Mouse (Mus musculus): ENCODE measurements around the gene Ltbp4. TPM values are rescaled to one million over a fixed set of nuclear protein-coding genes. Genes with fewer than 3 reads are reported as not detected.

The Ltbp4 gene
- polyA plus RNA-seq, 1 experiment from 2014 or later = 5.8 TPM

DNA sequence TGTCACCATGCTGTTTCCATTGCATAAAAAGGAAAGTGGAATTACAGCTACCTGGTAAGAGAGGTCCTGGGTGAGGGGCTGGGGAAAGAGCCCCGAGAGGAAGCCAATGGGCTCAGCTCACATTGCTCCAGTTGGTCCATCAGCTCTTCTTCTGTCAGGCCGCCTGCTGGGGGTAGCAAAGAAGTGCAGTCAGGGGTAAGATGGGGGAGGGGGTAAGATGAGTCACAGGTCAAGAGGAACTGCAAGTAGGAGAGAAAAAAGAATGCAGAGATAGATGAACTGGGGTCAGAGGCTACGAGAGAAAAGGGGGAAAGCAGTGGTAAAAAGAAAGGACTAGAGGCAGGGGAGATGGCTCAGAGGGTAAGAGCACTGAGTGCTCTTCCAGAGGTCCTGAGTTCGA, 5.1 kb upstream of the Ltbp4 start:
- no peaks in the 10 kb centered on the region for H3K9me3 ChIP-seq (ENCODE audit: control insufficient read depth, low read length)
- no peak overlapping the region for H3K4me3 ChIP-seq (ENCODE audit: low read depth, low read length)
- no peak overlapping the region for H3K9ac ChIP-seq (ENCODE audit: low read length)
- H3K4me2 ChIP-seq = no peak overlapping the region
- WGBS = 30% methylated on average over 4 of the region's 4 CpGs
- peaks cover 1% of the 10 kb centered on the region for H3K4me1 ChIP-seq (ENCODE audit: control insufficient read depth, insufficient read depth, low read length)
- ATAC-seq (ENCODE audit: low FRiP score) (no peak), DNase-seq (ENCODE audit: low spot score, missing footprints) (no peak)
- peaks cover 7% of the 10 kb centered on the region; the same call in 1 of the 2 replicates for H3K36me3 ChIP-seq (ENCODE audit: control insufficient read depth, insufficient read depth, low read length)
- peaks cover 13% of the 10 kb centered on the region for H3K27me3 ChIP-seq (ENCODE audit: control insufficient read depth, insufficient read depth, low read length)
- H3K27ac ChIP-seq (ENCODE audit: low read depth, low read length) = no peak overlapping the region

DNA sequence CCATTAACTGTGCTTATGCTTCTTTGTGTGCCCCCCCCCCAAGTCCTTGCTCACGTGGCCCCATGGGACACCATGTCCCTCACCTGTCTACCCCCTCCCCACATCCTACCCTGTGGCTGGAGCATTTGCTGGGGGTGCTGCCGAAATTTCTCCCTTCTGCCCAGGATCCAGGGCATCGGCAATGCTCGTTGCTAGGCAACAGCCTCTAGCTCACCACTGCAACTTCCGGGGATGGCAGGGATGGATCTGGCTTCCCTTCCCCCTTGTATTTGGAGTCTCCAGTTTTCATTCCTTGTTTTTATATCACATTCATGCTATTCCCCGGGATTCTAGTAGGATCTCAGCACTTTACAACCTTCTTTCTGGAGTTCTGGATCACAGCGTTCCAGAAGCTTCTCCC, 2.0 kb upstream of the Ltbp4 start:
- peak overlapping the region; percentile 13; the same call in 1 of the 2 replicates for H3K4me2 ChIP-seq
- peaks cover 29% of the 10 kb centered on the region for H3K27me3 ChIP-seq (ENCODE audit: control insufficient read depth, insufficient read depth, low read length)
- peaks cover 18% of the 10 kb centered on the region for H3K4me1 ChIP-seq (ENCODE audit: control insufficient read depth, insufficient read depth, low read length)
- no peak overlapping the region for H3K27ac ChIP-seq (ENCODE audit: low read depth, low read length)
- 17% methylated on average over 7 of the region's 7 CpGs for WGBS
- peaks cover 2% of the 10 kb centered on the region; the same call in 1 of the 2 replicates for H3K36me3 ChIP-seq (ENCODE audit: control insufficient read depth, insufficient read depth, low read length)
- no peaks in the 10 kb centered on the region for H3K9me3 ChIP-seq (ENCODE audit: control insufficient read depth, low read length)
- ATAC-seq (ENCODE audit: low FRiP score) (no peak), DNase-seq (ENCODE audit: low spot score, missing footprints) (no peak)
- no peak overlapping the region for H3K4me3 ChIP-seq (ENCODE audit: low read depth, low read length)
- no peak overlapping the region for H3K9ac ChIP-seq (ENCODE audit: low read length)

DNA sequence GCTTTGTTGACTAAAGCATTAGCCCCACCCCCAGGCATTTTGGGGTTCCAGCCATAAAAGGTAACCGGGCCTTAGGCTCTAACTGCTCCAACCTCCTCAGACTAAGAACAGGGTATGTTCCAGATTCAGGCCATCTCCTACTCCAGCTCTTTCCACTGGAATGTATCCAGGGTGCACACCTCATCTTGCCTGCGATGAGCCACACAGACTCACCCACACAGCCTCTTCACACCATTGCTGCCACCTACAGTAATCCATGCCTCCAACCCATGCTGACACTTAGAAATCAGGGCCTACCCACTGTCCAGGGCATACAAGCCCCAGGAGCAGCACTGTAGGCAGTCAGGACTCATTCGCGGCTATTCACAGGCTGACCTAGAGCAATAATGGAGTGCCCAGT, 1.6 kb upstream of the Ltbp4 start:
- peaks cover 2% of the 10 kb centered on the region; the same call in 1 of the 2 replicates for H3K36me3 ChIP-seq (ENCODE audit: control insufficient read depth, insufficient read depth, low read length)
- no peak overlapping the region for H3K4me3 ChIP-seq (ENCODE audit: low read depth, low read length)
- ATAC-seq (ENCODE audit: low FRiP score) = no peak
- peaks cover 22% of the 10 kb centered on the region for H3K4me1 ChIP-seq (ENCODE audit: control insufficient read depth, insufficient read depth, low read length)
- peak overlapping the region; percentile 13; the same call in 1 of the 2 replicates for H3K4me2 ChIP-seq
- DNase-seq (ENCODE audit: low spot score, missing footprints) = no peak
- 60% methylated on average over 4 of the region's 4 CpGs for WGBS
- H3K9ac ChIP-seq (ENCODE audit: low read length) = no peak overlapping the region
- H3K27ac ChIP-seq (ENCODE audit: low read depth, low read length) = no peak overlapping the region
- H3K9me3 ChIP-seq (ENCODE audit: control insufficient read depth, low read length) = no peaks in the 10 kb centered on the region
- H3K27me3 ChIP-seq (ENCODE audit: control insufficient read depth, insufficient read depth, low read length) = peaks cover 33% of the 10 kb centered on the region

DNA sequence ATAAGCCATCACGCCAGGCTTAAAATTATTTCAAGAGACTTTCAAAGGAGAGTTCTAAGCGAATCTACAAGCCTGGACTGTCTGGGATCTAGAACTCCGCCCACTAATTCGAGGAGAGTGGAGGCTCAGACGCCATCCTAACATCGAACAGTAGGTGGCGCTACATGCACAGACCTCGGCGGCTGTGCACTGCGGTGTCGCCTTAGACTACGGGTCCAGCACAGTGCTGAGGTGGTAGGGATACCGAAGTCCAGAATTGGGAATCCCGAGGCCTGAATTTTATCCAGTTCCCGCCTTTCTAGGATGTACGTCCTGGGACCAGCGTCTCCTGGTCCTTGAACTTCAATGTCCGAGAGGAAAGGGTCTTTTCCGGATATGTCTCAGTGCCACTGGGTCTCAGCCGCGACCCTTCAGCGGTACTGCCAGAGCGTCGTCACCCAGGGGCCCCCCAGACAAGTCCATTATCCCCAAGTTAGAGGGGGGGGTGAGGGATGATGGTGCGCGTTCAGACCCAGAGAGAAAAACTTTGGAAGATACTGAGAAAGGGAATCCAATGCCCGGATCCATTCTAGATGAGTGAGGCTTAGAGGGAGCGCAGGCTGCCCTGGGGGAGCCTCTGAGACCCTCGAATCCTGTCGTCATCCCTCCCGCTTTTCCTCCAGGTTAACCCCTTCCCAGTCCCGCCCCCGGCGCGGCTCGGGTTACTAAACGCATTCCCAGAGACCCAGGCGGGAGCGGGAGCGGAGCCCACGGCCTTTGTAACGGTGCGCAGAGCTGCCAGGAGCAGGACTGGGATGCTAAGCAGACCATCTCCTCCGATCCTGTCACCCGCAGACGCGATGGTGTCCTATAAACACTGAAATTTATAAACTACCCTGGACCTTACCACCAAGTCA, 1.3 kb downstream of the Ltbp4 start:
- H3K9me3 ChIP-seq (ENCODE audit: control insufficient read depth, low read length) = no peaks in the 10 kb centered on the region
- peak overlapping the region; percentile 76 for H3K4me2 ChIP-seq
- peak; percentile 78 for ATAC-seq (ENCODE audit: low FRiP score)
- H3K4me3 ChIP-seq (ENCODE audit: low read depth, low read length) = peak overlapping the region; percentile 40
- peak overlapping the region; percentile 53 for H3K9ac ChIP-seq (ENCODE audit: low read length)
- H3K36me3 ChIP-seq (ENCODE audit: control insufficient read depth, insufficient read depth, low read length) = no peaks in the 10 kb centered on the region
- peaks cover 62% of the 10 kb centered on the region for H3K27me3 ChIP-seq (ENCODE audit: control insufficient read depth, insufficient read depth, low read length)
- H3K27ac ChIP-seq (ENCODE audit: low read depth, low read length) = no peak overlapping the region
- WGBS = under 1% methylated on average over 47 of the region's 47 CpGs
- peaks cover 41% of the 10 kb centered on the region for H3K4me1 ChIP-seq (ENCODE audit: control insufficient read depth, insufficient read depth, low read length)
- peak; percentile 99 for DNase-seq (ENCODE audit: low spot score, missing footprints)

DNA sequence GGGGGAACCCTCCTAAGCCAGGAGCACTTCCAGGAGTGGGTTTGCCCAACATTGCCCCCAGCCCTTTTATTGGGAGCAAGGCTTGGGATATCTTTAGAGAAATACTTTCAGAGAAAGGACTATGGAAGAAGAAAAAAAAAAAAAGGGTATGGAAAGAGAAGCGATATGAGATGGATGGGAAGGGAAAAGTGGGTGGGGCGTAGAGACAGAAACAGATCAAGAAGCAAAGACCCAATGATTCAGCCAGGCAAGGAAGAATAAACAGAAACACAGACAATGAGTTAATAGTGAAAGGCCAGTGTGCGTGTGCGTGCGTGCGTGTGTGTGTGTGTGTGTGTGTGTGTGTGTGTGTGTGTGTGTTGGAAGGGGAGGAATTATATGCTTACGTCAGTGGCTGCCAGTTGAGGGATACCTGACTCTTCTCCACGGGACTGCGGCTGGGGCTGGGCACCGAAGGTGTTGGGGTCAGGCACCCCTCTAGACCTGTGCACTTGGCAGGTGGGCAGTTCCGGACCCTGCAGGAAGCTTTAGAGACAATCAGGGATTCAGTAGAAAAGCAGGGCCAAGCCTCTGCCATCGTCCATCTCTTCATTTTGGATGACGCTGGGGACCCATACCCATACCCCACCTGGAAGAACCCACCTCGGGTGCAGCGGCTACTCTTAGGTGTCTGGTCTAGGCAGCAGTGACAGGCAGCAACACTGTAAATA, 2.3 kb downstream of the Ltbp4 start:
- H3K9ac ChIP-seq (ENCODE audit: low read length) = no peak overlapping the region; the same call in 1 of the 2 replicates

DNA sequence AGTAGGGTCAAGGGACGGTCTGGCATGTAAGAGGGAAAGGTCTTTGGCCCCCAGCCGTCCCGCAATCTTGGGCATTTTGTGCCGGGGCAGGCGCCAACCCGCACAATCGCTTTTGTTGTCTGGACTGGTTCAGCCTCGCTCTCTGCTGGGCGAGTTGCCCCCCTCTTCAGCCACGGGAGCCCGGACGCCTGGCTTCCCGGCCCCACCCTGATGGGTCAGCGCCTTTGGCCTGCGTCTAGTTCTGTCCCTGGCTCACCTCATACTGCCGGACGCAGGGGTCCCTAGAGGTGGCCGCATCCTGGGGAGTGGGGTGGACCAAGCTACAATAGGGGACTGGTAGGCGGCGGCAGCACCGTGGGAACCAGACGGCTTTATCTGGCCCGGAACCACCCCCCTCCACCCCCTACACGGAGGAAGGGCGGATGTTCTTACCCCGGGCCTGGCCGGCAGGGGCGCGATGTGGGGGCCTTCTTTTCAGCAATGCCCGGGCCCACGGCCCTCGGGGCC, 3.0 kb downstream of the Ltbp4 start:
- no peak overlapping the region for H3K27ac ChIP-seq (ENCODE audit: low read depth, low read length)
- H3K27me3 ChIP-seq (ENCODE audit: control insufficient read depth, insufficient read depth, low read length) = peaks cover 79% of the 10 kb centered on the region
- no peaks in the 10 kb centered on the region for H3K36me3 ChIP-seq (ENCODE audit: control insufficient read depth, insufficient read depth, low read length)
- no peak overlapping the region; the same call in 1 of the 2 replicates for H3K4me3 ChIP-seq (ENCODE audit: low read depth, low read length)
- H3K9ac ChIP-seq (ENCODE audit: low read length) = no peak overlapping the region; the same call in 1 of the 2 replicates
- H3K4me1 ChIP-seq (ENCODE audit: control insufficient read depth, insufficient read depth, low read length) = peaks cover 50% of the 10 kb centered on the region
- ATAC-seq (ENCODE audit: low FRiP score) (no peak), DNase-seq (ENCODE audit: low spot score, missing footprints) (no peak)
- peak overlapping the region; percentile 7; the same call in 1 of the 2 replicates for H3K4me2 ChIP-seq
- no peaks in the 10 kb centered on the region for H3K9me3 ChIP-seq (ENCODE audit: control insufficient read depth, low read length)
- WGBS = under 1% methylated on average over 32 of the region's 32 CpGs

More for the DNA sequence above, 2.3 kb downstream of the Ltbp4 start:
- H3K27ac ChIP-seq (ENCODE audit: low read depth, low read length) = no peak overlapping the region
- no peak for ATAC-seq (ENCODE audit: low FRiP score)
- H3K36me3 ChIP-seq (ENCODE audit: control insufficient read depth, insufficient read depth, low read length) = no peaks in the 10 kb centered on the region
- H3K4me2 ChIP-seq = no peak overlapping the region
- no peak for DNase-seq (ENCODE audit: low spot score, missing footprints)
- no peak overlapping the region; the same call in 1 of the 2 replicates for H3K4me3 ChIP-seq (ENCODE audit: low read depth, low read length)
- no peaks in the 10 kb centered on the region for H3K9me3 ChIP-seq (ENCODE audit: control insufficient read depth, low read length)
- peaks cover 72% of the 10 kb centered on the region for H3K27me3 ChIP-seq (ENCODE audit: control insufficient read depth, insufficient read depth, low read length)
- WGBS = 58% methylated on average over 15 of the region's 15 CpGs
- H3K4me1 ChIP-seq (ENCODE audit: control insufficient read depth, insufficient read depth, low read length) = peaks cover 47% of the 10 kb centered on the region

DNA sequence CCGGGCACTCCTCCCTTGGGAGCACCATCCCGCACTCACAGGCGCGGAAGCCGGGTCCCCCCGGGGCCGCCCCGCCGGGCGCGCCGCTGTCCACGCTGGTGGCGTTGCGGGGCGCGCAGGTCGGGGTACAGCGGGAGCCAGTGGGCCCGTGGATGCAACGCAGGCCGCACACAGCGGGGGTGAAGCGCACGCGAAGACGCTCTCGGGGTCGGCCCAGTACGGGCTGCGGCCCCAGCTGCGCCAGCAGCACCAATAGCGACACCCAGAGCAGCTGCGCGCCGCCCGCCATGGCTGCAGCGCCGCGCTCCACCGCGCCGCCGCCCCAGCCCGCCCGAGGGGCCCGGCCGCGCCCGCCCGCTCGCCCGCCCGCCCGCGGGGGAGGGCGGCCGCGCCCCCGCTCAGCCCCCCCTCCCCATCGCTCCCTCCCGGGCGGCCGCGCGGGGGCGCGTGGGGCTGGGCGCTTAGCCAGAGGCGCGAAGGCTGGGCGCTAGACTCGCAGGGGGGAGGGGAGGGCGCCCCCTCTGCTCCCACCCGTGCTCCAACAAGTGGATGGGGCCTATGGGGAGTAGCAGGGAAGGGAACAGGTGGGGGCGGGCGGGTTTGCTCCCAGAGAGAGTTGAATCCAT, 4.1 kb downstream of the Ltbp4 start:
- DNase-seq (ENCODE audit: low spot score, missing footprints) (peak; percentile 91), ATAC-seq (ENCODE audit: low FRiP score) (no peak)
- H3K27ac ChIP-seq (ENCODE audit: low read depth, low read length) = no peak overlapping the region
- H3K36me3 ChIP-seq (ENCODE audit: control insufficient read depth, insufficient read depth, low read length) = no peaks in the 10 kb centered on the region
- peak overlapping the region; percentile 68 for H3K4me2 ChIP-seq
- peaks cover 52% of the 10 kb centered on the region for H3K4me1 ChIP-seq (ENCODE audit: control insufficient read depth, insufficient read depth, low read length)
- 2% methylated on average over 58 of the region's 77 CpGs for WGBS
- H3K4me3 ChIP-seq (ENCODE audit: low read depth, low read length) = peak overlapping the region; percentile 35
- peaks cover 84% of the 10 kb centered on the region for H3K27me3 ChIP-seq (ENCODE audit: control insufficient read depth, insufficient read depth, low read length)
- no peaks in the 10 kb centered on the region for H3K9me3 ChIP-seq (ENCODE audit: control insufficient read depth, low read length)
- H3K9ac ChIP-seq (ENCODE audit: low read length) = peak overlapping the region; percentile 44

DNA sequence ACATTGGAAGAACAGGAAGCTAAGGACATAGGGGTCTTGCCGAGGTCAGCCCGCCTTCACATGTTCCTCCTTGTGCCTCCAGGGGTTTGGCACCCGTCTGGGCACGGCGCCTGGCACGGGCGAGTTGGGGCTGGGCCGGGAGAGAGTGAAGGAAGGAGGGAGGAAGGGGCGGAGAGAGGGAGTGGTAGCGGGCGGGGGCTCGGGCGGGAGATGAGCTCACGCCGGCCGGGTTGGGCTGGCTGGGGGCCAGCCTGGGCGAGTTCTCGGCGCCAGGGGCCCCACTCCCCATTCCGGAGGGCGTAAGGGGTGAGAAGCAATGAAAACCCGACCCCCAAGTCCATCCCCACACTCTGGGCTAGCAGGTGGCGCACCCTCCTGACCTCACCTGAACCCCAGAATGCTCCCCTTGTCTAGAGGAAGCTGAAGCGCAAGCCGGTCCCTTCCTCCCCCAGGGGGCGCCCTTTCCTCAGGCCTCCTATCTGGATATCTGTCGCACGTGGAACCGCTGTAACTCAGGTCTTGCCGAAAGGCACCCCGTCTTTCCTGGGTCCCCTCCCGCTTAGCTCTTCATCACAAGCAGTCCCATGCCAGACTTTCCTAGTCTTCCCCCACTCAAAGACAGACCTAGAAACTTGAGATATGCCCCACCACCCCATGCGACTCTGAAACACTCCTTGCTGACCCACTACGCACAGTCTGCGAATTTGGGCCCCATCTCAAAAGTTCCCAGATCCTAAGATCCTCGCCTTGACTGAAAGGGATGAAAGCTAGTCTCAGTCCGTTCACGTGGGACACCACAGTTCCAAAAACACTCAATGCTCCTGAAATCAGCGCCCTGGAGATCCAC, 4.9 kb downstream of the Ltbp4 start:
- peaks cover 85% of the 10 kb centered on the region for H3K27me3 ChIP-seq (ENCODE audit: control insufficient read depth, insufficient read depth, low read length)
- no peak overlapping the region for H3K27ac ChIP-seq (ENCODE audit: low read depth, low read length)
- H3K36me3 ChIP-seq (ENCODE audit: control insufficient read depth, insufficient read depth, low read length) = no peaks in the 10 kb centered on the region
- no peak overlapping the region; the same call in 1 of the 2 replicates for H3K9ac ChIP-seq (ENCODE audit: low read length)
- no peaks in the 10 kb centered on the region for H3K9me3 ChIP-seq (ENCODE audit: control insufficient read depth, low read length)
- DNase-seq (ENCODE audit: low spot score, missing footprints) = peak; percentile 98
- no peak for ATAC-seq (ENCODE audit: low FRiP score)
- H3K4me3 ChIP-seq (ENCODE audit: low read depth, low read length) = peak overlapping the region; percentile 35
- 1% methylated on average over 38 of the region's 39 CpGs for WGBS
- H3K4me1 ChIP-seq (ENCODE audit: control insufficient read depth, insufficient read depth, low read length) = peaks cover 50% of the 10 kb centered on the region
- H3K4me2 ChIP-seq = peak overlapping the region; percentile 68

All from midbrain, embryonic 11.5 days (tissue).